Mouse (Mus musculus): ENCODE results near the gene Sox13. TPM values are rescaled to one million over a fixed set of nuclear protein-coding genes. Genes with fewer than 3 reads are reported as not detected.
A peak's percentile ranks its signal among the peaks of the same experiment; 100 is the strongest.

Gene Sox13
- total RNA-seq, 2 experiments from 2014 or later, result 0.33 TPM; not detected in 1

GRCm38 (mm10) chr1:133379254-133379985 lies 44.8 kb downstream of the Sox13 start:
- no peak for ATAC-seq (replicated peaks; ENCODE audit: low FRiP score, low TSS enrichment, poor library complexity, severe bottlenecking)

GRCm38 (mm10) chr1:133377547-133377946 lies 46.6 kb downstream of the Sox13 start:
- ATAC-seq (replicated peaks; ENCODE audit: low FRiP score, low TSS enrichment, poor library complexity, severe bottlenecking), result no peak

- ATAC-seq (replicated peaks; ENCODE audit: low FRiP score, low TSS enrichment, poor library complexity, severe bottlenecking), result no peak
Measured at GRCm38 (mm10) chr1:133375696-133376346, 48.4 kb downstream of the Sox13 start.

- ATAC-seq (replicated peaks; ENCODE audit: low FRiP score, low TSS enrichment, poor library complexity, severe bottlenecking), result no peak
Measured at GRCm38 (mm10) chr1:133372113-133372512, 52.1 kb downstream of the Sox13 start.

- ATAC-seq (replicated peaks; ENCODE audit: low FRiP score, low TSS enrichment, poor library complexity, severe bottlenecking), result no peak
Measured at GRCm38 (mm10) chr1:133371431-133371830, 52.7 kb downstream of the Sox13 start.

- no peak for ATAC-seq (replicated peaks; ENCODE audit: low FRiP score, low TSS enrichment, poor library complexity, severe bottlenecking)
Measured at GRCm38 (mm10) chr1:133370352-133370751, 53.8 kb downstream of the Sox13 start.

GRCm38 (mm10) chr1:133368644-133369043 lies 55.5 kb downstream of the Sox13 start:
- no peak for ATAC-seq (replicated peaks; ENCODE audit: low FRiP score, low TSS enrichment, poor library complexity, severe bottlenecking)

GRCm38 (mm10) chr1:133367606-133368488 lies 56.3 kb downstream of the Sox13 start:
- ATAC-seq (replicated peaks; ENCODE audit: low FRiP score, low TSS enrichment, poor library complexity, severe bottlenecking), result no peak

GRCm38 (mm10) chr1:133366951-133367605 lies 57.1 kb downstream of the Sox13 start:
- ATAC-seq (replicated peaks; ENCODE audit: low FRiP score, low TSS enrichment, poor library complexity, severe bottlenecking), result no peak

- ATAC-seq (replicated peaks; ENCODE audit: low FRiP score, low TSS enrichment, poor library complexity, severe bottlenecking), result 0 out of 2 replicates have a peak, but pooled peaks have one; percentile 22
Measured at GRCm38 (mm10) chr1:133364890-133365289, 59.3 kb downstream of the Sox13 start.

GRCm38 (mm10) chr1:133364022-133364630 lies 60.1 kb downstream of the Sox13 start:
- no peak for ATAC-seq (replicated peaks; ENCODE audit: low FRiP score, low TSS enrichment, poor library complexity, severe bottlenecking)

- ATAC-seq (replicated peaks; ENCODE audit: low FRiP score, low TSS enrichment, poor library complexity, severe bottlenecking), result peak; percentile 45
Measured at GRCm38 (mm10) chr1:133363276-133364021, 60.7 kb downstream of the Sox13 start, which contains the start of gene Etnk2. TSS of gene Etnk2 (plus strand) at chr1:133363572.

GRCm38 (mm10) chr1:133362103-133362502 lies 62.1 kb downstream of the Sox13 start:
- no peak for ATAC-seq (replicated peaks; ENCODE audit: low FRiP score, low TSS enrichment, poor library complexity, severe bottlenecking)

GRCm38 (mm10) chr1:133361006-133361405 lies 63.2 kb downstream of the Sox13 start:
- ATAC-seq (replicated peaks; ENCODE audit: low FRiP score, low TSS enrichment, poor library complexity, severe bottlenecking), result no peak

- ATAC-seq (replicated peaks; ENCODE audit: low FRiP score, low TSS enrichment, poor library complexity, severe bottlenecking), result no peak
Measured at GRCm38 (mm10) chr1:133356330-133356729, 67.8 kb downstream of the Sox13 start.

- ATAC-seq (replicated peaks; ENCODE audit: low FRiP score, low TSS enrichment, poor library complexity, severe bottlenecking), result no peak
Measured at GRCm38 (mm10) chr1:133355912-133356311, 68.3 kb downstream of the Sox13 start.

GRCm38 (mm10) chr1:133355469-133355868 lies 68.7 kb downstream of the Sox13 start:
- no peak for ATAC-seq (replicated peaks; ENCODE audit: low FRiP score, low TSS enrichment, poor library complexity, severe bottlenecking)

- peak; percentile 79 for ATAC-seq (replicated peaks; ENCODE audit: low FRiP score, low TSS enrichment, poor library complexity, severe bottlenecking)
Measured at GRCm38 (mm10) chr1:133353371-133353809, 70.8 kb downstream of the Sox13 start.
